Mouse (Mus musculus) liver (tissue): ENCODE results near the gene Akr1c14.
"Not testable (repeated sequence)": the region's sequence is repeated elsewhere in the genome, so short reads cannot be mapped to it uniquely, and the experiment has no call there.

Experiments used
- DNase-seq: peaks from one replicate; pipeline ENCODE4 v3.0.0-alpha.2; 2020; ENCODE audit warnings: mixed read lengths

Akr1c14 gene

GRCm38 (mm10) chr13:4048719-4049118, at the start of gene Akr1c14:
TSS of gene Akr1c14 (plus strand) at chr13:4049011.
- no peak for DNase-seq

- DNase-seq: peak; percentile 61
Observed at GRCm38 (mm10) chr13:4001687-4002086, 47.1 kb upstream of the Akr1c14 start.

GRCm38 (mm10) chr13:4010784-4011183, 38.0 kb upstream of the Akr1c14 start:
- DNase-seq: no peak

- no peak for DNase-seq
Observed at GRCm38 (mm10) chr13:4013811-4014210, 35.0 kb upstream of the Akr1c14 start.

GRCm38 (mm10) chr13:4029897-4030296, 18.9 kb upstream of the Akr1c14 start:
- DNase-seq: no peak

- DNase-seq: no peak
Observed at GRCm38 (mm10) chr13:4032512-4032911, 16.3 kb upstream of the Akr1c14 start.

- no peak for DNase-seq
Observed at GRCm38 (mm10) chr13:4035052-4035451, 13.8 kb upstream of the Akr1c14 start.

- no peak for DNase-seq
Observed at GRCm38 (mm10) chr13:4046113-4046512, 2.7 kb upstream of the Akr1c14 start.

GRCm38 (mm10) chr13:4046841-4047240, 2.0 kb upstream of the Akr1c14 start:
- no peak for DNase-seq

- DNase-seq: no peak
Observed at GRCm38 (mm10) chr13:4048226-4048625, 585 bp upstream of the Akr1c14 start.

GRCm38 (mm10) chr13:4049655-4050054, 844 bp downstream of the Akr1c14 start:
- no peak for DNase-seq

- DNase-seq: no peak
Observed at GRCm38 (mm10) chr13:4055450-4055849, 6.6 kb downstream of the Akr1c14 start.

GRCm38 (mm10) chr13:4056211-4056610, 7.4 kb downstream of the Akr1c14 start:
- DNase-seq: no peak

GRCm38 (mm10) chr13:4058239-4058638, 9.4 kb downstream of the Akr1c14 start:
- not testable (repeated sequence) for DNase-seq

GRCm38 (mm10) chr13:4059363-4059762, 10.6 kb downstream of the Akr1c14 start:
- DNase-seq: no peak

GRCm38 (mm10) chr13:4060214-4060730, 11.5 kb downstream of the Akr1c14 start:
- no peak for DNase-seq

- DNase-seq: no peak
Observed at GRCm38 (mm10) chr13:4076517-4077435, 28.0 kb downstream of the Akr1c14 start.

- DNase-seq: no peak
Observed at GRCm38 (mm10) chr13:4079876-4080275, 31.1 kb downstream of the Akr1c14 start.

GRCm38 (mm10) chr13:4101691-4102090, 52.9 kb downstream of the Akr1c14 start:
- no peak for DNase-seq

- DNase-seq: no peak
Observed at GRCm38 (mm10) chr13:4102721-4103120, 53.9 kb downstream of the Akr1c14 start.

- peak; percentile 52 for DNase-seq
Observed at GRCm38 (mm10) chr13:4110281-4111188, 61.7 kb downstream of the Akr1c14 start.

GRCm38 (mm10) chr13:4119181-4119904, 70.5 kb downstream of the Akr1c14 start:
- DNase-seq: no peak

- no peak for DNase-seq
Observed at GRCm38 (mm10) chr13:4123146-4123545, 74.3 kb downstream of the Akr1c14 start.
